15 mouse cellular contexts compared by ENCODE assay signal in genomic region chr15:67337040-67337395, GRCm38 (mm10).
DNase-seq lines count a peak whose midpoint lies in the region.
"Had no signal": no experiment of that assay in that cellular context is flagged by ENCODE, and none has a peak within 500 bp of the region (broad histone marks: within the 10 kb centered on the region; RNA-seq: fewer than 3 reads in every experiment).

No protein-coding gene starts in this region.

- peak; percentile 8 for DNase-seq in adrenal gland, adult 2 months
- no peak for DNase-seq in adrenal gland, postnatal 14 days
- DNase-seq in cerebellum, postnatal 14 days = peak; percentile 33 to 50
- DNase-seq in cerebellum, adult 9-10 months = no peak
- peak; percentile 16 to 37 for DNase-seq in layer of hippocampus, postnatal 10 days (ENCODE audit: low spot score in 2 of 2)
- DNase-seq in layer of hippocampus, adult 18-20 months (ENCODE audit: low spot score in 2 of 2) = no peak
- peak; percentile 2 for DNase-seq in right cerebral cortex, postnatal 4 days
- DNase-seq in right cerebral cortex, postnatal 10 days (ENCODE audit: low spot score in 2 of 2) = no peak
- DNase-seq: cerebellum, adult 11 months; cerebellum, adult 2 months; forebrain, postnatal 0 days; gastrocnemius, adult 2 months; gastrocnemius, postnatal 14 days; heart, adult 11 months; heart, postnatal 36 days had no signal

Comparison
In these comparisons a context has a peak if more than half of its experiments do, and no peak if none do; other contexts are left out.
1. DNase-seq: peak in adrenal gland, adult 2 months (single experiment), cerebellum, postnatal 14 days (2 of 2), layer of hippocampus, postnatal 10 days (2 of 2) and right cerebral cortex, postnatal 4 days (single experiment); none in adrenal gland, postnatal 14 days (single experiment), cerebellum, adult 9-10 months (single experiment), layer of hippocampus, adult 18-20 months (0 of 2) and right cerebral cortex, postnatal 10 days (0 of 2).